ENCODE assay signal across 8 mouse cellular contexts in the genomic region with DNA sequence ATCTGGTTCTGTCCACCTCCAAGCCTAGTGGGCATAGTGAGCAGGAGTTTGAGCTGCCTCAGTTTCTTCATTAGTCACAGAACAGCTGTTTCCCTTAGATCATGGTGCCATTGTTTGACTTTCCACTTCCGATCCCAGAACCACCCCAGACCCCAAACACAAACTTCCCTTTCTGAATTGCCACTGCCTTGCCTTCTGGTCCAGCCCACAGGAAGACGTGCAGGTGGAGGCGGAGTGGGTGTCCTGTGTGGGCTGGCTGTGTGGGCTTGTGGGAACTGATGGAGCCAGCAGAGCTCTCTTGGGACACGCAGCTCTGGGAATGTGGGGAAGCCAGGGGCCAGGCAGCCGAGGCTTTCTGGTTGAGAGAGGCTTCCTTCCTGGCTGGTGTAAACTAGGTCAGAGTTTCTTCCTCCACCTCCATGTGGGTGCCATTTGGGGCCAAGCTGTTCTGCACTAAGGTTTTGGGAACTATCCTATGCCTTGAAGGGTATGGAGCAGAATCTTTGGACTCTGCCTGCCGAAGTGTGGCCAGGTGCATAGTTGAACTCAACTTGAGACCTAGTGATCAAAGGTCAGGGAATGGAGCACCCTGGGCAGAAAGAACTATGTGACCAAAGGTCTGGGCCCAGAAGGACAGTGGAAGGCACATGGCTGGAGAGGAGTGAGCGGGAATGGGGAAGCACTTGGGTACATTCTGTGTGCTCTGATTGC. TPM values are rescaled to one million over a fixed set of nuclear protein-coding genes. Genes with fewer than 3 reads are reported as not detected.
DNase-seq lines count a peak whose midpoint lies in the region.

No protein-coding gene starts in this region.

- no peaks in the 10 kb centered on the region for H3K27me3 ChIP-seq in splenic B cell, adult 2 months (ENCODE audit: control insufficient read depth, insufficient read depth, low read length, poor library complexity, severe bottlenecking)

- DNase-seq in cerebellum, adult 9-10 months, result peak; percentile 32
- no peak for DNase-seq in cerebellum, adult 8-10 months
- peak; percentile 71 for DNase-seq in 416B (ENCODE audit: low read depth)
- peak; percentile 46 to 74 for DNase-seq in heart, adult 9 months (ENCODE audit: low spot score in 2 of 2)
- DNase-seq in kidney, adult 8-10 months, result peak; percentile 80 to 88
- DNase-seq in splenic B cell, adult 2 months (ENCODE audit: low read depth, low spot score), result peak; percentile 66
- no peak for DNase-seq in layer of hippocampus, postnatal 14 days (ENCODE audit: low spot score in 2 of 2)
- DNase-seq in frontal cortex, adult 2 months (ENCODE audit: extremely low spot score in 1 of 2, low spot score in 1 of 2), result no peak

- H3K36me3 ChIP-seq in splenic B cell, adult 2 months (ENCODE audit: control insufficient read depth, insufficient read depth, low read length, poor library complexity, severe bottlenecking), result peaks cover 18% of the 10 kb centered on the region

RNA-seq across cellular contexts. Expression of gene Litaf, which starts 3.9 kb away (rescaled TPM):
- total RNA-seq in layer of hippocampus, postnatal 14 days (2021), result 10 to 100 TPM; 12.2 to 15.0 TPM
- polyA plus RNA-seq in frontal cortex, adult 2 months (2012; rRNA removed), result 47.6 and 49.6 TPM in 2 replicates

RNA-seq across cellular contexts. Expression of gene Snn, which starts 9.1 kb away (rescaled TPM):
- total RNA-seq in layer of hippocampus, postnatal 14 days (2021), result 100 to 1,000 TPM; 219 to 230 TPM
- polyA plus RNA-seq in frontal cortex, adult 2 months (2012; rRNA removed), result 201 and 227 TPM in 2 replicates

Comparison
In these comparisons a context has a peak if more than half of its experiments do, and no peak if none do; other contexts are left out.
1. DNase-seq: peak in cerebellum, adult 9-10 months (single experiment), 416B (single experiment), heart, adult 9 months (2 of 2), kidney, adult 8-10 months (2 of 2) and splenic B cell, adult 2 months (single experiment); none in cerebellum, adult 8-10 months (single experiment), layer of hippocampus, postnatal 14 days (0 of 2) and frontal cortex, adult 2 months (0 of 2).